In genomic region chr13:113614635-113615545, GRCm38 (mm10) we compare ENCODE assay signal across 7 mouse cellular contexts. TPM values are rescaled to one million over a fixed set of nuclear protein-coding genes. Genes with fewer than 3 reads are reported as not detected.
DNase-seq lines count a peak whose midpoint lies in the region; ATAC-seq and TF ChIP-seq lines count a peak whose summit lies in the region.

No protein-coding gene starts in this region.

- DNase-seq in adipocyte (ENCODE audit: low spot score) = peak; percentile 91
- DNase-seq in cerebellum, postnatal 25 days = peak; percentile 77 to 87
- DNase-seq in gastrocnemius, adult 8-10 months (ENCODE audit: low spot score in 2 of 2) = peak; percentile 78 to 81
- DNase-seq in hindbrain, postnatal 0 days (ENCODE audit: low spot score) = peak; percentile 81
- peak; percentile 69 to 81 for DNase-seq in left cerebral cortex, postnatal 14 days (ENCODE audit: low spot score in 2 of 2)
- DNase-seq in right cerebral cortex, postnatal 36 days (ENCODE audit: low spot score in 2 of 2) = peak; percentile 59 to 65

- H3K9ac ChIP-seq in hindbrain, postnatal 0 days (replicated peaks; ENCODE audit: low read length) = peak overlapping the region; percentile 89

- peaks cover 37% of the 10 kb centered on the region for H3K4me1 ChIP-seq in hindbrain, postnatal 0 days (ENCODE audit: insufficient read depth, low read length)

- H3K4me3 ChIP-seq in hindbrain, postnatal 0 days (ENCODE audit: low read length) = peak overlapping the region; percentile 86

- peak overlapping the region; percentile 89 for H3K4me2 ChIP-seq in hindbrain, postnatal 0 days (ENCODE audit: low read depth, low read length)

- peak overlapping the region; percentile 48; the same call in 1 of the 2 replicates for H3K27ac ChIP-seq in hindbrain, postnatal 0 days

- intact Hi-C loops in left cerebral cortex, postnatal 14 days (cut with DNase I) = loop anchor here (5.0 to 10.0 kb wide), 4 partner anchors 128 to 570 kb away; partner anchors contain the start of gene Gpx8

- 13% methylated on average over 24 of the region's 24 CpGs for WGBS in hindbrain, postnatal 0 days

- no peak for ATAC-seq in hindbrain, postnatal 0 days
- peak; percentile 48 for ATAC-seq in megakaryocyte progenitor cell, adult 5-6 weeks (replicated peaks; ENCODE audit: poor library complexity)

- H3K27me3 ChIP-seq in hindbrain, postnatal 0 days (ENCODE audit: insufficient read depth, low read length) = no peaks in the 10 kb centered on the region

- no peak for TF ChIP-seq CTCF in hindbrain, postnatal 0 days (IDR thresholded peaks at IDR 0.05; ENCODE audit: low read depth)

- H3K9me3 ChIP-seq in hindbrain, postnatal 0 days (ENCODE audit: low read length) = no peaks in the 10 kb centered on the region

- H3K36me3 ChIP-seq in hindbrain, postnatal 0 days (ENCODE audit: insufficient read depth, low read length) = no peaks in the 10 kb centered on the region

RNA-seq across cellular contexts. Expression of gene Snx18, which starts 3.5 kb away (rescaled TPM):
- total RNA-seq in gastrocnemius, adult 8-10 months (2022) = 10 to 100 TPM in 1 of 4 experiments, 1 to 10 TPM in 3; 7.6 to 10.2 (median 8.0) TPM
- total RNA-seq in hindbrain, postnatal 0 days (2014; rRNA removed) = 38.2 and 44.4 TPM in 2 replicates
- 11.1 and 11.5 TPM in 2 replicates for polyA plus RNA-seq in hindbrain, postnatal 0 days (2015; fragmentation: Nextera tagmentation; extraction: Ambion mirVana)
- 10 to 100 TPM; 22.8 to 24.6 TPM for total RNA-seq in left cerebral cortex, postnatal 14 days (2021)
- total RNA-seq in megakaryocyte progenitor cell, adult 5-6 weeks (2015) = 35.4 and 45.4 TPM in 2 replicates
- total RNA-seq in megakaryocyte progenitor cell, adult 5-6 weeks (2017) = 40.1 and 42.2 TPM in 2 replicates

RNA-seq across cellular contexts. Expression of gene Hspb3, which starts 48.6 kb away (rescaled TPM):
- 10 to 100 TPM; 37.4 to 60.4 (median 51.8) TPM for total RNA-seq in gastrocnemius, adult 8-10 months (2022)
- 0.21 and 0.47 TPM in 2 replicates for total RNA-seq in hindbrain, postnatal 0 days (2014; rRNA removed)
- polyA plus RNA-seq in hindbrain, postnatal 0 days (2015; fragmentation: Nextera tagmentation; extraction: Ambion mirVana) = 0.55 and 1.1 TPM in 2 replicates
- 10 to 100 TPM in 1 of 2 experiments, 1 to 10 TPM in 1; 9.8 to 14.5 TPM for total RNA-seq in left cerebral cortex, postnatal 14 days (2021)
- not detected in 2 replicates for total RNA-seq in megakaryocyte progenitor cell, adult 5-6 weeks (2015)
- not detected in 2 replicates for total RNA-seq in megakaryocyte progenitor cell, adult 5-6 weeks (2017)
